Comparison of ENCODE assay signal across 24 mouse cellular contexts in genomic region chr10:71328870-71329269, GRCm38 (mm10). TPM values are rescaled to one million over a fixed set of nuclear protein-coding genes. Genes with fewer than 3 reads are reported as not detected.
DNase-seq lines count a peak whose midpoint lies in the region; ATAC-seq and TF ChIP-seq lines count a peak whose summit lies in the region.
"Had no signal": no experiment of that assay in that cellular context is flagged by ENCODE, and none has a peak within 500 bp of the region (broad histone marks: within the 10 kb centered on the region; RNA-seq: fewer than 3 reads in every experiment).

No protein-coding gene starts in this region.

- no peaks in the 10 kb centered on the region for H3K9me3 ChIP-seq in heart, embryonic 10.5 days
- H3K9me3 ChIP-seq in kidney, embryonic 16.5 days (ENCODE audit: low read length): no peaks in the 10 kb centered on the region
- H3K9me3 ChIP-seq in liver, postnatal 0 days (ENCODE audit: low read length): no peaks in the 10 kb centered on the region
- no peaks in the 10 kb centered on the region for H3K9me3 ChIP-seq in liver, embryonic 11.5 days (ENCODE audit: control insufficient read depth, low read length)
- H3K9me3 ChIP-seq: embryonic facial prominence, embryonic 10.5 days; embryonic facial prominence, embryonic 12.5 days; forebrain, embryonic 13.5 days; forebrain, embryonic 15.5 days; G1E had no signal

- DNase-seq in heart, embryonic 10.5 days (ENCODE audit: low spot score): peak; percentile 7
- no peak for DNase-seq in heart, postnatal 25 days (ENCODE audit: low spot score)
- DNase-seq in kidney, adult 2 months: no peak
- DNase-seq in liver, postnatal 0 days: no peak
- DNase-seq in liver, embryonic 11.5 days (ENCODE audit: low spot score): no peak
- DNase-seq: adrenal gland, adult 8-10 months; adrenal gland, postnatal 14 days; adrenal gland, postnatal 36 days; B cell, adult 2 months; cerebellum, adult 11-12 months; cerebellum, adult 2 months; cerebellum, adult 9-10 months; cerebellum, postnatal 10 days; cerebellum, postnatal 25 days had no signal

- no peak for TF ChIP-seq CTCF in kidney, adult 2 months (conservative IDR thresholded peaks at IDR 0.05; ENCODE audit: insufficient read depth, insufficient read length, low read depth, low read length)
- TF ChIP-seq CTCF in liver, postnatal 0 days (IDR thresholded peaks at IDR 0.05; ENCODE audit: low read depth): no peak

- H3K27ac ChIP-seq in heart, embryonic 10.5 days: no peak overlapping the region
- peak overlapping the region; percentile 47; the same call in 1 of the 2 replicates for H3K27ac ChIP-seq in kidney, adult 2 months (ENCODE audit: insufficient read depth, low read depth, low read length)
- H3K27ac ChIP-seq in kidney, embryonic 16.5 days (ENCODE audit: low read length): no peak overlapping the region
- no peak overlapping the region; the same call in 1 of the 2 replicates for H3K27ac ChIP-seq in liver, postnatal 0 days (ENCODE audit: low read depth)
- H3K27ac ChIP-seq in liver, embryonic 11.5 days (ENCODE audit: low read depth, low read length): no peak overlapping the region
- H3K27ac ChIP-seq: embryonic facial prominence, embryonic 10.5 days; embryonic facial prominence, embryonic 12.5 days; forebrain, embryonic 13.5 days; forebrain, embryonic 15.5 days had no signal

- H3K4me3 ChIP-seq in heart, embryonic 10.5 days: no peak overlapping the region
- no peak overlapping the region for H3K4me3 ChIP-seq in kidney, adult 2 months (ENCODE audit: insufficient read depth, low read depth, low read length)
- no peak overlapping the region for H3K4me3 ChIP-seq in kidney, embryonic 16.5 days (ENCODE audit: low read length)
- no peak overlapping the region for H3K4me3 ChIP-seq in liver, postnatal 0 days (ENCODE audit: low read depth, low read length)
- no peak overlapping the region for H3K4me3 ChIP-seq in liver, embryonic 11.5 days (ENCODE audit: low read depth, low read length)
- H3K4me3 ChIP-seq: embryonic facial prominence, embryonic 10.5 days; embryonic facial prominence, embryonic 12.5 days; forebrain, embryonic 13.5 days; forebrain, embryonic 15.5 days had no signal

- TF ChIP-seq EP300 in liver, postnatal 0 days (IDR thresholded peaks at IDR 0.05; ENCODE audit: low read depth): no peak

- peaks cover 36% of the 10 kb centered on the region for H3K36me3 ChIP-seq in heart, embryonic 10.5 days
- peaks cover 9% of the 10 kb centered on the region for H3K36me3 ChIP-seq in kidney, adult 2 months (ENCODE audit: control insufficient read depth, insufficient read depth, low read length)
- H3K36me3 ChIP-seq in kidney, embryonic 16.5 days (ENCODE audit: insufficient read depth, low read length): peaks cover 20% of the 10 kb centered on the region
- H3K36me3 ChIP-seq in liver, postnatal 0 days (replicated peaks; ENCODE audit: insufficient read depth, low read length): peaks cover 32% of the 10 kb centered on the region
- H3K36me3 ChIP-seq in liver, embryonic 11.5 days (ENCODE audit: control insufficient read depth, insufficient read depth, low read length): peaks cover 17% of the 10 kb centered on the region

- no peak for TF ChIP-seq POLR2A in kidney, adult 2 months (IDR thresholded peaks at IDR 0.05; ENCODE audit: low read depth, low read length)

- no peak overlapping the region for H3K4me2 ChIP-seq in kidney, embryonic 16.5 days (replicated peaks; ENCODE audit: low read depth, low read length)
- no peak overlapping the region for H3K4me2 ChIP-seq in liver, postnatal 0 days (ENCODE audit: low read depth, low read length)
- H3K4me2 ChIP-seq in liver, embryonic 11.5 days: no peak overlapping the region
- H3K4me2 ChIP-seq: embryonic facial prominence, embryonic 12.5 days; forebrain, embryonic 13.5 days; forebrain, embryonic 15.5 days had no signal

- ATAC-seq in kidney, embryonic 16.5 days (ENCODE audit: low FRiP score, low TSS enrichment): no peak
- peak; percentile 70 for ATAC-seq in liver, postnatal 0 days
- no peak for ATAC-seq in liver, embryonic 11.5 days (replicated peaks; ENCODE audit: low FRiP score)
- ATAC-seq: activated CD4-positive, CD25-positive, alpha-beta regulatory T cell, adult 4 months; CD4-positive, CD25-positive, alpha-beta regulatory T cell, adult 4 months; forebrain, embryonic 13.5 days; forebrain, embryonic 15.5 days; Patski had no signal

- H3K9ac ChIP-seq in kidney, embryonic 16.5 days (replicated peaks; ENCODE audit: low read length): no peak overlapping the region
- H3K9ac ChIP-seq in liver, postnatal 0 days (replicated peaks): no peak overlapping the region
- H3K9ac ChIP-seq in liver, embryonic 11.5 days (ENCODE audit: low read depth, low read length): no peak overlapping the region
- H3K9ac ChIP-seq: embryonic facial prominence, embryonic 12.5 days; forebrain, embryonic 13.5 days; forebrain, embryonic 15.5 days had no signal

- no peaks in the 10 kb centered on the region for H3K27me3 ChIP-seq in heart, embryonic 10.5 days (ENCODE audit: insufficient read depth, poor library complexity, severe bottlenecking)
- H3K27me3 ChIP-seq in kidney, adult 2 months (replicated peaks; ENCODE audit: control insufficient read depth, insufficient read depth, low read length): no peaks in the 10 kb centered on the region
- H3K27me3 ChIP-seq in kidney, embryonic 16.5 days (ENCODE audit: insufficient read depth, low read length): no peaks in the 10 kb centered on the region
- no peaks in the 10 kb centered on the region for H3K27me3 ChIP-seq in liver, postnatal 0 days (ENCODE audit: insufficient read depth, low read length)
- no peaks in the 10 kb centered on the region for H3K27me3 ChIP-seq in liver, embryonic 11.5 days (replicated peaks; ENCODE audit: control insufficient read depth, insufficient read depth, low read length)
- H3K27me3 ChIP-seq: CH12.LX; embryonic facial prominence, embryonic 12.5 days; forebrain, embryonic 13.5 days; forebrain, embryonic 15.5 days; Patski had no signal

- intact Hi-C loops in heart, postnatal 25 days (cut with DNase I): loop anchor here (5.0 kb wide), 1 partner anchor 33 kb away; no protein-coding TSS in a partner anchor

- H3K4me1 ChIP-seq in heart, embryonic 10.5 days: no peaks in the 10 kb centered on the region
- H3K4me1 ChIP-seq in kidney, adult 2 months (ENCODE audit: control insufficient read depth, insufficient read depth, low read length): peaks cover 3% of the 10 kb centered on the region; the same call in 1 of the 2 replicates
- no peaks in the 10 kb centered on the region for H3K4me1 ChIP-seq in kidney, embryonic 16.5 days (ENCODE audit: insufficient read depth, low read length)
- H3K4me1 ChIP-seq in liver, postnatal 0 days (ENCODE audit: insufficient read depth): peaks cover 4% of the 10 kb centered on the region; the same call in 1 of the 2 replicates
- no peaks in the 10 kb centered on the region for H3K4me1 ChIP-seq in liver, embryonic 11.5 days (replicated peaks; ENCODE audit: control insufficient read depth, insufficient read depth, low read length)
- H3K4me1 ChIP-seq: embryonic facial prominence, embryonic 10.5 days; embryonic facial prominence, embryonic 12.5 days; forebrain, embryonic 13.5 days; forebrain, embryonic 15.5 days had no signal

- WGBS in heart, embryonic 10.5 days: 85% methylated on average over 5 of the region's 5 CpGs
- 51% methylated on average over 5 of the region's 5 CpGs for WGBS in kidney, adult 2 months
- 92% methylated on average over 5 of the region's 5 CpGs for WGBS in kidney, embryonic 16.5 days
- 71% methylated on average over 5 of the region's 5 CpGs for WGBS in liver, postnatal 0 days (ENCODE audit: insufficient replicate concordance)
- WGBS in liver, embryonic 11.5 days: 93% methylated on average over 5 of the region's 5 CpGs

RNA-seq across cellular contexts. Expression of gene Cisd1, which starts 15.9 kb away (rescaled TPM):
- polyA plus RNA-seq in heart, embryonic 10.5 days (2016; fragmentation: Nextera tagmentation; extraction: Ambion mirVana): 127 and 162 TPM in 2 replicates
- total RNA-seq in heart, postnatal 25 days (2021): 100 to 1,000 TPM; 306 to 315 TPM
- 299 and 319 TPM in 2 replicates for polyA plus RNA-seq in kidney, adult 2 months (2012; rRNA removed)
- polyA plus RNA-seq in kidney, embryonic 16.5 days (2015; fragmentation: Nextera tagmentation; extraction: Ambion mirVana): 137 and 139 TPM in 2 replicates
- 261 and 297 TPM in 2 replicates for polyA plus RNA-seq in liver, postnatal 0 days (2015; fragmentation: Nextera tagmentation; extraction: Ambion mirVana)
- 129 TPM in 2 replicates for polyA plus RNA-seq in liver, embryonic 11.5 days (2014; fragmentation: Nextera tagmentation; extraction: Ambion mirVana)

RNA-seq across cellular contexts. Expression of gene Ipmk, which starts 18.7 kb away (rescaled TPM):
- polyA plus RNA-seq in heart, embryonic 10.5 days (2016; fragmentation: Nextera tagmentation; extraction: Ambion mirVana): 10.6 and 11.7 TPM in 2 replicates
- 10 to 100 TPM; 12.8 to 14.6 TPM for total RNA-seq in heart, postnatal 25 days (2021)
- 31.1 and 34.6 TPM in 2 replicates for polyA plus RNA-seq in kidney, adult 2 months (2012; rRNA removed)
- 15.6 and 16.1 TPM in 2 replicates for polyA plus RNA-seq in kidney, embryonic 16.5 days (2015; fragmentation: Nextera tagmentation; extraction: Ambion mirVana)
- polyA plus RNA-seq in liver, postnatal 0 days (2015; fragmentation: Nextera tagmentation; extraction: Ambion mirVana): 9.4 and 10.9 TPM in 2 replicates
- polyA plus RNA-seq in liver, embryonic 11.5 days (2014; fragmentation: Nextera tagmentation; extraction: Ambion mirVana): 18.2 and 21.0 TPM in 2 replicates

RNA-seq across cellular contexts. Expression of gene Ube2d1, which starts 43.8 kb away (rescaled TPM):
- polyA plus RNA-seq in heart, embryonic 10.5 days (2016; fragmentation: Nextera tagmentation; extraction: Ambion mirVana): 59.7 and 65.2 TPM in 2 replicates
- 10 to 100 TPM; 46.5 to 53.1 TPM for total RNA-seq in heart, postnatal 25 days (2021)
- 23.8 and 26.7 TPM in 2 replicates for polyA plus RNA-seq in kidney, adult 2 months (2012; rRNA removed)
- 54.3 and 66.1 TPM in 2 replicates for polyA plus RNA-seq in kidney, embryonic 16.5 days (2015; fragmentation: Nextera tagmentation; extraction: Ambion mirVana)
- polyA plus RNA-seq in liver, postnatal 0 days (2015; fragmentation: Nextera tagmentation; extraction: Ambion mirVana): 6.9 and 8.8 TPM in 2 replicates
- 34.7 and 41.6 TPM in 2 replicates for polyA plus RNA-seq in liver, embryonic 11.5 days (2014; fragmentation: Nextera tagmentation; extraction: Ambion mirVana)
- polyA plus RNA-seq: G1E had no signal
